Comparison of ENCODE assay signal across 21 mouse cellular contexts in the genomic region with DNA sequence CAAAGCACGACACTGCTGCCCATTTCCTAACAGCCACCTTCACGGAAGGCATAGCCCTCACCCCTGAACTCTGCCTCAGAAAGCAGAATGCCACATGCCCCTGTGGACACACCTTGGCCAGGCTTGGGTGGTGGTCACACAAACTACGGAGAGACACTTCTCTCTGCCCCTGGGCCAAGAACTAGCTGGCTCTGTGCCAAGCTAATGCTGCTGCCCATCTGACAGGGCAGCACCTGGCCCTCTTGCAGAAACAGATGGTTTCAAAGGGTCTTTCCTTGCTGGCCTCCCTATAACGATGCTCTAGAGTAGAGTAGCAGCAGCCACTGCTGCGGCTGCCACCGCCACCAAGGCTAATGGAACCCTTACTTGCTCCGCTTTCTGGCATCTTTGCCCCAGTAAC. TPM values are rescaled to one million over a fixed set of nuclear protein-coding genes. Genes with fewer than 3 reads are reported as not detected.
DNase-seq lines count a peak whose midpoint lies in the region; ATAC-seq and TF ChIP-seq lines count a peak whose summit lies in the region.
"Had no signal": no experiment of that assay in that cellular context is flagged by ENCODE, and none has a peak within 500 bp of the region (broad histone marks: within the 10 kb centered on the region; RNA-seq: fewer than 3 reads in every experiment).

No protein-coding gene starts in this region.

- no peak overlapping the region for H3K27ac ChIP-seq in hindbrain, postnatal 0 days
- H3K27ac ChIP-seq in hindbrain, embryonic 12.5 days, result no peak overlapping the region
- no peak overlapping the region for H3K27ac ChIP-seq in limb, embryonic 10.5 days
- H3K27ac ChIP-seq: embryonic facial prominence, embryonic 12.5 days; forebrain, embryonic 12.5 days; heart, adult 2 months; heart, embryonic 15.5 days had no signal

- no peaks in the 10 kb centered on the region for H3K4me1 ChIP-seq in hindbrain, postnatal 0 days (ENCODE audit: insufficient read depth, low read length)
- no peaks in the 10 kb centered on the region for H3K4me1 ChIP-seq in hindbrain, embryonic 12.5 days
- no peaks in the 10 kb centered on the region for H3K4me1 ChIP-seq in limb, embryonic 10.5 days
- H3K4me1 ChIP-seq: embryonic facial prominence, embryonic 12.5 days; forebrain, embryonic 12.5 days; heart, embryonic 15.5 days had no signal

- no peak for ATAC-seq in hindbrain, postnatal 0 days
- no peak for ATAC-seq in hindbrain, embryonic 12.5 days (ENCODE audit: low FRiP score)
- ATAC-seq: forebrain, postnatal 0 days; hindbrain, embryonic 16.5 days had no signal

- H3K27me3 ChIP-seq in hindbrain, postnatal 0 days (ENCODE audit: insufficient read depth, low read length), result no peaks in the 10 kb centered on the region
- H3K27me3 ChIP-seq in hindbrain, embryonic 12.5 days, result no peaks in the 10 kb centered on the region
- H3K27me3 ChIP-seq in limb, embryonic 10.5 days (ENCODE audit: low read depth, poor library complexity, severe bottlenecking), result no peaks in the 10 kb centered on the region
- H3K27me3 ChIP-seq: CH12.LX; embryonic facial prominence, embryonic 12.5 days; forebrain, embryonic 12.5 days; heart, embryonic 15.5 days had no signal

- H3K9me3 ChIP-seq in hindbrain, postnatal 0 days (ENCODE audit: low read length), result no peaks in the 10 kb centered on the region
- H3K9me3 ChIP-seq in hindbrain, embryonic 12.5 days (replicated peaks), result no peaks in the 10 kb centered on the region
- H3K9me3 ChIP-seq in limb, embryonic 10.5 days (replicated peaks), result no peaks in the 10 kb centered on the region
- H3K9me3 ChIP-seq: embryonic facial prominence, embryonic 12.5 days; forebrain, embryonic 12.5 days; heart, embryonic 15.5 days had no signal

- no peak overlapping the region for H3K9ac ChIP-seq in hindbrain, postnatal 0 days (replicated peaks; ENCODE audit: low read length)
- no peak overlapping the region for H3K9ac ChIP-seq in hindbrain, embryonic 12.5 days
- H3K9ac ChIP-seq: embryonic facial prominence, embryonic 12.5 days; forebrain, embryonic 12.5 days; forebrain, postnatal 0 days; heart, embryonic 15.5 days had no signal

- DNase-seq in cerebellum, postnatal 10 days, result peak; percentile 86
- DNase-seq in cerebellum, adult 18-20 months, result no peak
- peak; percentile 55 for DNase-seq in hindbrain, postnatal 0 days (ENCODE audit: low spot score)
- peak; percentile 7 for DNase-seq in MN1 (ENCODE audit: low spot score)
- peak; percentile 29 for DNase-seq in limb, embryonic 10.5 days (ENCODE audit: low spot score)
- no peak for DNase-seq in thymus, postnatal 0 days (ENCODE audit: low spot score)
- no peak for DNase-seq in layer of hippocampus, adult 9-11 months
- DNase-seq: adrenal gland, adult 2 months; adrenal gland, postnatal 25 days; forebrain, postnatal 0 days; gastrocnemius, postnatal 14 days; heart, adult 2 months; heart, postnatal 14 days; kidney, adult 11 months had no signal

- H3K4me2 ChIP-seq in hindbrain, postnatal 0 days (ENCODE audit: low read depth, low read length), result no peak overlapping the region
- H3K4me2 ChIP-seq in hindbrain, embryonic 12.5 days (replicated peaks), result no peak overlapping the region
- H3K4me2 ChIP-seq: embryonic facial prominence, embryonic 12.5 days; forebrain, embryonic 12.5 days; heart, embryonic 11.5 days; heart, embryonic 15.5 days had no signal

- H3K36me3 ChIP-seq in hindbrain, postnatal 0 days (ENCODE audit: insufficient read depth, low read length), result no peaks in the 10 kb centered on the region
- no peaks in the 10 kb centered on the region for H3K36me3 ChIP-seq in hindbrain, embryonic 12.5 days
- H3K36me3 ChIP-seq in limb, embryonic 10.5 days, result no peaks in the 10 kb centered on the region
- H3K36me3 ChIP-seq: embryonic facial prominence, embryonic 12.5 days; forebrain, embryonic 12.5 days; heart, embryonic 15.5 days had no signal

- TF ChIP-seq CTCF in hindbrain, postnatal 0 days (IDR thresholded peaks at IDR 0.05; ENCODE audit: low read depth), result no peak

- H3K4me3 ChIP-seq in hindbrain, postnatal 0 days (ENCODE audit: low read length), result no peak overlapping the region
- no peak overlapping the region for H3K4me3 ChIP-seq in hindbrain, embryonic 12.5 days
- H3K4me3 ChIP-seq in limb, embryonic 10.5 days, result no peak overlapping the region
- H3K4me3 ChIP-seq: embryonic facial prominence, embryonic 12.5 days; forebrain, embryonic 12.5 days; heart, adult 2 months; heart, embryonic 15.5 days had no signal

- 73% methylated on average over 7 of the region's 7 CpGs for WGBS in hindbrain, postnatal 0 days
- WGBS in hindbrain, embryonic 12.5 days, result 77% methylated on average over 7 of the region's 7 CpGs
- WGBS in limb, embryonic 10.5 days, result 73% methylated on average over 7 of the region's 7 CpGs

RNA-seq across cellular contexts. Expression of a gene that starts 30.5 kb away (rescaled TPM):
- total RNA-seq in hindbrain, postnatal 0 days (2014; rRNA removed), result 124 and 125 TPM in 2 replicates
- polyA plus RNA-seq in hindbrain, postnatal 0 days (2015; fragmentation: Nextera tagmentation; extraction: Ambion mirVana), result 257 and 259 TPM in 2 replicates
- 108 and 113 TPM in 2 replicates for polyA plus RNA-seq in hindbrain, embryonic 12.5 days (2016; fragmentation: Nextera tagmentation; extraction: Ambion mirVana)
- 40.6 and 48.4 TPM in 2 replicates for polyA plus RNA-seq in limb, embryonic 10.5 days (2016; fragmentation: Nextera tagmentation; extraction: Ambion mirVana)
- polyA plus RNA-seq in thymus, postnatal 0 days (2015; fragmentation: Nextera tagmentation; extraction: Ambion mirVana), result 125 and 129 TPM in 2 replicates

Comparison
In these comparisons a context has a peak if more than half of its experiments do, and no peak if none do; other contexts are left out.
1. DNase-seq: peak in cerebellum, postnatal 10 days (2 of 2), hindbrain, postnatal 0 days (single experiment), MN1 (single experiment) and limb, embryonic 10.5 days (single experiment); none in cerebellum, adult 18-20 months (0 of 2), thymus, postnatal 0 days (single experiment) and layer of hippocampus, adult 9-11 months (single experiment).